Mouse (Mus musculus) myocyte (in vitro differentiated cells): ENCODE results near the gene Spns2.

ENCODE experiments used
- CEBPB ChIP-seq: IDR thresholded peaks from 2 replicates; pipeline ENCODE4 v1.6.1; 2011; ENCODE audit warnings: mild to moderate bottlenecking, moderate library complexity; ENCODE audit not compliant: poor library complexity, insufficient read depth, severe bottlenecking
- MAX ChIP-seq: IDR thresholded peaks from one replicate; pipeline ENCODE4 v1.6.1; 2011; ENCODE audit warnings: low read depth, mild to moderate bottlenecking, control low read depth
- MYOD1 ChIP-seq, 3 experiments: IDR thresholded peaks; one replicate each; pipeline ENCODE4 v1.6.1; 2011; ENCODE audit warnings: control low read depth in 2 of 3, low read depth in 2 of 3, mild to moderate bottlenecking in 2 of 3, moderate library complexity in 1 of 3; ENCODE audit not compliant: insufficient read length in 2 of 3, control insufficient read depth in 1 of 3
- MYOG ChIP-seq, 3 experiments: IDR thresholded peaks; one replicate each; pipeline ENCODE4 v1.6.1; 2011; ENCODE audit warnings: control low read depth in 2 of 3, low read depth in 2 of 3, mild to moderate bottlenecking in 2 of 3; ENCODE audit not compliant: insufficient read length in 2 of 3, control insufficient read depth in 1 of 3, insufficient read depth in 1 of 3
- POLR2A ChIP-seq: IDR thresholded peaks from one replicate; pipeline ENCODE4 v1.6.1; 2011; ENCODE audit warnings: low read depth, mild to moderate bottlenecking, control low read depth, moderate library complexity; ENCODE audit not compliant: insufficient read length
- TCF3 ChIP-seq: IDR thresholded peaks from one replicate; pipeline ENCODE4 v1.6.1; 2011; ENCODE audit warnings: low read depth, control low read depth; ENCODE audit not compliant: insufficient read length
- USF1 ChIP-seq: IDR thresholded peaks from one replicate; pipeline ENCODE4 v1.6.1; 2011; ENCODE audit warnings: low read depth, mild to moderate bottlenecking, control low read depth, moderate library complexity

DNA sequence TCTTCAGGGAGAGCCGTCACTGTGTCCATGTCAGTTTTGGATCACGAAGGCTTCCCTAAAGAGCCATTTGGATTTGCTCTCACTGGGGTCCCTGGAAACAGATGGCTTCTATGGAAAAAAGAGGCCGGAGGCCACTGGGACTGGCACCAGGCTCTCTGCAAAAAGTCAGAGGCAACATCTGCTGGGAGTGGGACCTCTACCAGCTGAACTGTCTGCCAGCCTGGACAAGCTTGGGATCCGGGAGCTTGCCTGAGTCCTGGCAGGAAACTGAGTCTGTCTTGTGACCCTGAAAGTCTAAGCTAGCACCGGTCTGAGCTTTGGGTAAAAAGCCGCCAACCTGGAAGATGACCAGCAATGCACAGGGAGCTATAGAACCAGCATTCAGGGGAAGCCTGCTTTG is 18.3 kb downstream of the Spns2 start:
- TF ChIP-seq USF1 (no peak), POLR2A (no peak), TCF3 (no peak), CEBPB (no peak), MYOG (IDR thresholded peaks at IDR 0.05; ENCODE audit: control insufficient read depth in 1 of 3, insufficient read depth in 1 of 3, insufficient read length in 2 of 3, low read depth in 2 of 3) (no peak), MYOD1 (IDR thresholded peaks at IDR 0.05; ENCODE audit: control insufficient read depth in 1 of 3, insufficient read length in 2 of 3, low read depth in 2 of 3) (no peak), MAX (no peak)
